Mouse (Mus musculus): ENCODE measurements around the gene Lamtor1.
A peak's percentile ranks its signal among the peaks of the same experiment; 100 is the strongest.
"Not testable (repeated sequence)": the region's sequence is repeated elsewhere in the genome, so short reads cannot be mapped to it uniquely, and the experiment has no call there.

Gene Lamtor1

GRCm38 (mm10) chr7:101900331-101901097, 5.2 kb upstream of the Lamtor1 start:
- no peak for DNase-seq

GRCm38 (mm10) chr7:101901969-101902368, 3.7 kb upstream of the Lamtor1 start:
- DNase-seq = no peak

- no peak for DNase-seq
Observed at GRCm38 (mm10) chr7:101902846-101903245, 2.9 kb upstream of the Lamtor1 start.

- no peak for DNase-seq
Observed at GRCm38 (mm10) chr7:101906287-101906681, 580 bp downstream of the Lamtor1 start, which contains the start of gene Tomt. Tomt (minus strand) TSS chr7:101906359.

GRCm38 (mm10) chr7:101906696-101907095, 992 bp downstream of the Lamtor1 start:
- DNase-seq = peak in 1 of 2 experiments; percentile 24

GRCm38 (mm10) chr7:101908367-101908766, 2.7 kb downstream of the Lamtor1 start:
- peak; percentile 30 to 33 for DNase-seq

- no peak for DNase-seq
Observed at GRCm38 (mm10) chr7:101910138-101910537, 4.4 kb downstream of the Lamtor1 start.

- DNase-seq = no peak
Observed at GRCm38 (mm10) chr7:101911982-101912381, 6.3 kb downstream of the Lamtor1 start.

- peak; percentile 47 to 74 for DNase-seq
Observed at GRCm38 (mm10) chr7:101918071-101918470, 12.4 kb downstream of the Lamtor1 start.

GRCm38 (mm10) chr7:101925892-101926291, 20.2 kb downstream of the Lamtor1 start:
- DNase-seq = not testable (repeated sequence)

GRCm38 (mm10) chr7:101928093-101928492, 22.4 kb downstream of the Lamtor1 start:
- DNase-seq = peak in 1 of 2 experiments; percentile 43

GRCm38 (mm10) chr7:101932551-101932950, 26.8 kb downstream of the Lamtor1 start:
- no peak for DNase-seq

- no peak for DNase-seq
Observed at GRCm38 (mm10) chr7:101933300-101933699, 27.6 kb downstream of the Lamtor1 start.

- DNase-seq = peak; percentile 98
Observed at GRCm38 (mm10) chr7:101933751-101934240, 28.1 kb downstream of the Lamtor1 start, which contains the start of the genes Lrrc51 and Numa1. Lrrc51 (minus strand) TSS chr7:101933895. Numa1 (plus strand) TSS chr7:101934111.

GRCm38 (mm10) chr7:101935957-101936356, 30.3 kb downstream of the Lamtor1 start:
- DNase-seq = no peak

- no peak for DNase-seq
Observed at GRCm38 (mm10) chr7:101936996-101937395, 31.3 kb downstream of the Lamtor1 start.

- no peak for DNase-seq
Observed at GRCm38 (mm10) chr7:101937569-101937968, 31.9 kb downstream of the Lamtor1 start.

- DNase-seq = no peak
Observed at GRCm38 (mm10) chr7:101938348-101938747, 32.6 kb downstream of the Lamtor1 start.

- no peak for DNase-seq
Observed at GRCm38 (mm10) chr7:101939758-101940157, 34.1 kb downstream of the Lamtor1 start.

GRCm38 (mm10) chr7:101949008-101949407, 43.3 kb downstream of the Lamtor1 start:
- DNase-seq = not testable (repeated sequence)

GRCm38 (mm10) chr7:101951648-101952047, 45.9 kb downstream of the Lamtor1 start:
- DNase-seq = no peak

GRCm38 (mm10) chr7:101952098-101952497, 46.4 kb downstream of the Lamtor1 start:
- no peak for DNase-seq

GRCm38 (mm10) chr7:101954163-101954562, 48.5 kb downstream of the Lamtor1 start:
- no peak for DNase-seq

- DNase-seq = no peak
Observed at GRCm38 (mm10) chr7:101955276-101955675, 49.6 kb downstream of the Lamtor1 start.

All from lung, postnatal 4 days (tissue).